ENCODE assay signal across 16 mouse cellular contexts in the genomic region with DNA sequence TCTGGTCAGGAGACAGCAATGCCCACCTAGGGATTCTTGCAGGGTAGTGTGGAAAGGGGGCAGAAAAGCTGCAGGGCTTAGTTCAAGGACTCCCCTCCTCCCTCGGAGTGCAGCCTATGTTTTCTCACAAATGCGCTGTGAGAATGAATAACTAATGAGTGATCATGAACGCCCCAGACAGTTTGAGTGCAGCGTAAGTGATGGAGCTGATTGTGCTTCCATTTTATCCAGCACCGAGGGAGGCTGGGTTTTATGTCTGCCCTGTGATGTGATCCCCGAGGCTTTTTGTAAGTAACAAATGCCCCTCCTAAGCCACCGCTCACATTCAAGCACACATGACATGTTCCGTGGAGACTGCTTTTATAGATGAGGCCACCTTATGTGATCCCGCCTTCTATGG.
DNase-seq lines count a peak whose midpoint lies in the region; ATAC-seq and TF ChIP-seq lines count a peak whose summit lies in the region.
"Had no signal": no experiment of that assay in that cellular context is flagged by ENCODE, and none has a peak within 500 bp of the region (broad histone marks: within the 10 kb centered on the region; RNA-seq: fewer than 3 reads in every experiment).

No protein-coding gene starts in this region.

- no peak for TF ChIP-seq CTCF in brain, embryonic 14.5 days (IDR thresholded peaks at IDR 0.05; ENCODE audit: borderline replicate concordance, extremely low read depth, insufficient read depth, insufficient read length)

- H3K27ac ChIP-seq in forebrain, embryonic 12.5 days: peak overlapping the region; percentile 76
- H3K27ac ChIP-seq in hindbrain, embryonic 16.5 days (ENCODE audit: low read depth, low read length): no peak overlapping the region
- H3K27ac ChIP-seq in midbrain, embryonic 15.5 days: peak overlapping the region; percentile 64

- H3K4me3 ChIP-seq in forebrain, embryonic 12.5 days (replicated peaks): no peak overlapping the region; the same call in 1 of the 2 replicates
- no peak overlapping the region for H3K4me3 ChIP-seq in hindbrain, embryonic 16.5 days (ENCODE audit: low read length)
- H3K4me3 ChIP-seq in midbrain, embryonic 15.5 days: no peak overlapping the region
- H3K4me3 ChIP-seq: limb, embryonic 15.5 days had no signal

- no peak overlapping the region for H3K9ac ChIP-seq in forebrain, embryonic 12.5 days
- peak overlapping the region; percentile 3; the same call in 1 of the 2 replicates for H3K9ac ChIP-seq in hindbrain, embryonic 16.5 days (ENCODE audit: low read depth, low read length)
- no peak overlapping the region for H3K9ac ChIP-seq in midbrain, embryonic 15.5 days
- H3K9ac ChIP-seq: limb, embryonic 15.5 days had no signal

- peak overlapping the region; percentile 46 for H3K4me2 ChIP-seq in forebrain, embryonic 12.5 days
- peak overlapping the region; percentile 35 for H3K4me2 ChIP-seq in hindbrain, embryonic 16.5 days (ENCODE audit: low read length)
- H3K4me2 ChIP-seq in midbrain, embryonic 15.5 days: peak overlapping the region; percentile 40
- H3K4me2 ChIP-seq: limb, embryonic 15.5 days had no signal

- H3K9me3 ChIP-seq in forebrain, embryonic 12.5 days: no peaks in the 10 kb centered on the region
- no peaks in the 10 kb centered on the region for H3K9me3 ChIP-seq in hindbrain, embryonic 16.5 days (ENCODE audit: control insufficient read depth, low read length)
- H3K9me3 ChIP-seq in midbrain, embryonic 15.5 days: no peaks in the 10 kb centered on the region
- H3K9me3 ChIP-seq: G1E; limb, embryonic 15.5 days had no signal

- TF ChIP-seq POLR2A in brain, embryonic 14.5 days (IDR thresholded peaks at IDR 0.05; ENCODE audit: borderline replicate concordance, extremely low read depth, insufficient read depth, insufficient read length, poor library complexity, severe bottlenecking): no peak

- DNase-seq in brain, embryonic 14.5 days (ENCODE audit: low read depth): peak; percentile 90
- no peak for DNase-seq in cerebellum, adult 18-20 months
- DNase-seq in left cerebral cortex, adult 8-10 months (ENCODE audit: low spot score in 2 of 2): no peak
- no peak for DNase-seq in thymus, postnatal 25 days
- DNase-seq in left cerebral cortex, postnatal 10 days (ENCODE audit: extremely low spot score in 1 of 2, low spot score in 2 of 2): no peak
- DNase-seq: cerebellum, postnatal 36 days; heart, adult 18-20 months; heart, postnatal 14 days; kidney, adult 18-20 months; lung, postnatal 10 days; thymus, adult 18-20 months had no signal

- H3K27me3 ChIP-seq in forebrain, embryonic 12.5 days: peaks cover 26% of the 10 kb centered on the region
- no peaks in the 10 kb centered on the region for H3K27me3 ChIP-seq in hindbrain, embryonic 16.5 days (replicated peaks; ENCODE audit: control insufficient read depth, insufficient read depth, low read length)
- 0 out of 2 replicates have a peak, but pooled peaks cover 4% of the 10 kb centered on the region for H3K27me3 ChIP-seq in midbrain, embryonic 15.5 days (replicated peaks)
- H3K27me3 ChIP-seq: limb, embryonic 15.5 days had no signal

- H3K4me1 ChIP-seq in forebrain, embryonic 12.5 days: peaks cover 32% of the 10 kb centered on the region
- peaks cover 10% of the 10 kb centered on the region for H3K4me1 ChIP-seq in hindbrain, embryonic 16.5 days (ENCODE audit: control insufficient read depth, insufficient read depth, low read depth, low read length)
- peaks cover 19% of the 10 kb centered on the region for H3K4me1 ChIP-seq in midbrain, embryonic 15.5 days

- no peaks in the 10 kb centered on the region for H3K36me3 ChIP-seq in forebrain, embryonic 12.5 days (replicated peaks)
- no peaks in the 10 kb centered on the region for H3K36me3 ChIP-seq in hindbrain, embryonic 16.5 days (ENCODE audit: control insufficient read depth, insufficient read depth, low read length)
- H3K36me3 ChIP-seq in midbrain, embryonic 15.5 days (replicated peaks): no peaks in the 10 kb centered on the region
- H3K36me3 ChIP-seq: G1E; limb, embryonic 15.5 days had no signal

- intact Hi-C loops in left cerebral cortex, postnatal 10 days (cut with DNase I): loop anchor here (10.0 kb wide), 1 partner anchor 88 kb away; a partner anchor contains a TSS

- 3% methylated on average over 9 of the region's 9 CpGs for WGBS in forebrain, embryonic 12.5 days
- 12% methylated on average over 9 of the region's 9 CpGs for WGBS in hindbrain, embryonic 16.5 days
- 14% methylated on average over 9 of the region's 9 CpGs for WGBS in midbrain, embryonic 15.5 days

- ATAC-seq in forebrain, embryonic 12.5 days (ENCODE audit: low FRiP score): peak; percentile 84
- ATAC-seq in hindbrain, embryonic 16.5 days: peak; percentile 60
- ATAC-seq in midbrain, embryonic 15.5 days (replicated peaks): peak; percentile 76
